Mouse (Mus musculus): ENCODE results near the gene Olfr39.
"Not testable (repeated sequence)": the region's sequence is repeated elsewhere in the genome, so short reads cannot be mapped to it uniquely, and the experiment has no call there.

Gene Olfr39

DNA sequence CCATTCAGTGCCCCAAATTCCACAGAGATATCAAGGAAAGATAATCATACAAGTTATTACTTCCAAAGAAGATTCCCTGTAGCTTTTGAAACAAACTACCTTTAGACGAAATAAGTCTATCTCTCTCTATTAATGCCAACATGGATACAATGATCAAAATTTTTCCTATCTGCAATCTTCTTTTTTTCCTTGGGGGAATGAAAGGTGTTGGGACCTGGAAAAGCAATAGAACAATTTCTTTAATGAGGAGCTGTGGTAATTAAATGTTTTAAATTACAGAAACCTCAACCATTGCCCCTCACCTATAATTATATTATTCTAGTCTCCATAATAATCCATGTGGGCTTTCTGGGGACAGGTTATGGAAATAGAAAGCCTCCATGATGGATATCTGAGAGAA is at the start of gene Olfr39:
Olfr39 (plus strand) TSS at position 301 of the 400 bp plus-strand sequence.
- DNase-seq (ENCODE audit: low spot score), result no peak

GRCm38 (mm10) chr9:20236819-20237218 is 45.3 kb upstream of the Olfr39 start, which contains the start of gene Olfr872:
TSS of gene Olfr872 (plus strand) at chr9:20237119.
- no peak for DNase-seq (ENCODE audit: low spot score)

DNA sequence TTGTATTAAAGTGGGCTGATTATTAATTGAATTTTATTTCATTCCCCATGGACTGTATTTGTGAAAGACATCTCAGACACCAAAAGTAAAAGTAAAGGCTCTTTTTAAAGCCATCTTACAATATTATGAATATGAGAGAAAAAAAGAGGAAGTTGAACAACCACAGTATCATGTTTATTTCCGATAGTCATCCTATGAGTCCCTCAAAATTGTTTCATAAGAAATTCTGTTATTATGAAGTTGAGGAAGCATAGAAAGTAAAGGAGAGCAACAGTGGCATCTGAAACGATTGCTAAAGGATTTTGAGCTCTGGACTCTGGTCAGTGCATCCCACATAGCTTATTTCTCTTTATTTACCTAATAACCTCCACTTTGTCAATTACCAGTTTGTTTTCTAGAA is 44.8 kb upstream of the Olfr39 start:
- DNase-seq (ENCODE audit: low spot score), result no peak

DNA sequence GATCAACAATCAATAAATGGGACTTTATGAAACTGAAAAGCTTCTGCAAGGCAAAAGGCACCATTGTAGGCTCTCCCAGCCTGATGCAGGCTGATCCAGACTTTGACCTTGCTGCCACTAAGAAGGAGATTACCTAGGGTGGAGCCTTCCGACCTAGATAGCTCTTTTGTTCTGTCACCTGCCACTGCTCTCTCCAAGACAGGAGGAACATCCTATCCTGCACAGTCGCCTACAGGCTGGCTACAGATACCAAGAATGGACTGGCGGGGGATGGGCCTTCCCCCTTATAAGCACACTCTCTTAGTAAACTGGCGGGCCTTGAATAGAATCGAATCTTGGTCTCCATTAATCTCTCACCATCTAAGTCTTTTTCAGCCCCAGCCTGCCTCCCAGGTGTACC is 13.4 kb downstream of the Olfr39 start:
- not testable (repeated sequence) for DNase-seq (ENCODE audit: low spot score)

- DNase-seq (ENCODE audit: low spot score), result no peak
These were observed 16.1 kb downstream of the Olfr39 start, which contains the start of gene Olfr873 for GRCm38 (mm10) chr9:20298232-20298631. TSS of gene Olfr873 (plus strand) at chr9:20298532.

- DNase-seq (ENCODE audit: low spot score), result no peak
These were observed 53.8 kb downstream of the Olfr39 start, which contains the start of gene Olfr18 for GRCm38 (mm10) chr9:20335994-20336393. TSS of gene Olfr18 (minus strand) at chr9:20336094.

All from testis, postnatal 10 days (tissue).